Mouse (Mus musculus): ENCODE results near the gene Rcc1l. TPM values are rescaled to one million over a fixed set of nuclear protein-coding genes. Genes with fewer than 3 reads are reported as not detected.

The Rcc1l gene
- polyA plus RNA-seq, 1 experiment from 2014 or later, result 20.3 TPM

GRCm38 (mm10) chr5:134169231-134169630 is 7.3 kb downstream of the Rcc1l start:
- Histone ChIP-seq H3K4me2 (no peak overlapping the region), H3K27ac (replicated peaks) (no peak overlapping the region), H3K36me3 (peaks cover 20% of the 10 kb centered on the region), H3K9ac (replicated peaks) (no peak overlapping the region), H3K27me3 (replicated peaks) (no peaks in the 10 kb centered on the region), H3K4me1 (0 out of 2 replicates have a peak, but pooled peaks cover 3% of the 10 kb centered on the region), H3K4me3 (replicated peaks) (no peak overlapping the region), H3K9me3 (replicated peaks) (no peaks in the 10 kb centered on the region)
- 94% methylated on average over 10 of the region's 10 CpGs for WGBS
- ATAC-seq (ENCODE audit: low FRiP score), result no peak

DNA sequence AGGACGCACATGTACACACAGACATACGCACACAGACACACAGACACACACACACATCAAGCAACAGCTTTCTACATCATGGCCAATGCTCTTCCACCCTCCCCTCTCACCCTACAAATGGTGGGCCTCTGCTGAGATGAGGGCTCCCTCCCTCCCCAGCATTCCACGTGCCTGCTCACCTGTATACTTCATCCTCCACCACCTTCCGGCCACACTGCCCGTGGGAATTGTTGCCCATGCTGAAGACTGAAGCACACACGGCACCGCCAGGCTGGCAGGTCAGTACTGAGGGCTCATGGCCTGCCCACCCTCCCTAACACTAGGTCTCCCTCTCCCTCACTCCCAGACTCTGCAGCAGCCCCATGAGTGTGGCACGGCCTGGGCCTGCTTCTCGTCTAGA is 8.5 kb downstream of the Rcc1l start:
- H3K4me2 ChIP-seq, result no peak overlapping the region
- 0 out of 2 replicates have a peak, but pooled peaks cover 3% of the 10 kb centered on the region for H3K4me1 ChIP-seq
- ATAC-seq (ENCODE audit: low FRiP score), result no peak
- no peaks in the 10 kb centered on the region for H3K9me3 ChIP-seq (replicated peaks)
- H3K9ac ChIP-seq (replicated peaks), result no peak overlapping the region
- H3K36me3 ChIP-seq, result peaks cover 28% of the 10 kb centered on the region
- H3K27me3 ChIP-seq (replicated peaks), result no peaks in the 10 kb centered on the region
- H3K4me3 ChIP-seq (replicated peaks), result no peak overlapping the region
- WGBS, result 91% methylated on average over 9 of the region's 9 CpGs
- H3K27ac ChIP-seq (replicated peaks), result no peak overlapping the region

- 95% methylated on average over 7 of the region's 7 CpGs for whole genome bisulfite sequencing
- no peak overlapping the region for H3K27ac ChIP-seq (replicated peaks)
- no peak overlapping the region for H3K4me2 ChIP-seq
- ATAC-seq (ENCODE audit: low FRiP score), result no peak
- peaks cover 37% of the 10 kb centered on the region for H3K36me3 ChIP-seq
- 0 out of 2 replicates have a peak, but pooled peaks cover 3% of the 10 kb centered on the region for H3K4me1 ChIP-seq
- no peak overlapping the region for H3K9ac ChIP-seq (replicated peaks)
- no peaks in the 10 kb centered on the region for H3K27me3 ChIP-seq (replicated peaks)
- no peaks in the 10 kb centered on the region for H3K9me3 ChIP-seq (replicated peaks)
- no peak overlapping the region for H3K4me3 ChIP-seq (replicated peaks)
These were observed 9.9 kb downstream of the Rcc1l start for GRCm38 (mm10) chr5:134166642-134167041.

DNA sequence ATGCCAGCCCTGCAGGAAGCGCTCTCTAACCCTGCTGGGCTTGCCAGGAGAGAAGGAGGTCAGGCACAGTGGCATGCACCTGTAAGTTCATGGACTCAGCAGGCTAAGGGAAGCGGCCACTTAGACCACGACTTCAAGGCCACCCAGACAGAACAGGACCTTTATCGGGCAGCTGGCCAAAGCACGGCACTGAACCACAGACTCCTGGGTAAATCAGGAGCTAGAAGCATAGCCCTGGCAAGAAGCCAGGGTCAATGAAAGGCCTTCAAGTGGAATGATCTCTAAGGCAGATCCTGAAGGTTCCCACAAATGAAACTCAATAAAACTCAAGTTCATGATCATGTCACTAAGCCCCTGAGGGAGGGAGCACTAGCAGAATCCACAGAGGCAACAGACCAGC is 11.9 kb downstream of the Rcc1l start:
- H3K4me3 ChIP-seq (replicated peaks), result no peak overlapping the region
- H3K4me1 ChIP-seq, result 0 out of 2 replicates have a peak, but pooled peaks cover 3% of the 10 kb centered on the region
- peaks cover 37% of the 10 kb centered on the region for H3K36me3 ChIP-seq
- no peak for ATAC-seq (ENCODE audit: low FRiP score)
- H3K27ac ChIP-seq (replicated peaks), result 0 out of 2 replicates have a peak overlapping the region, but pooled peaks have one; percentile 18
- no peak overlapping the region for H3K9ac ChIP-seq (replicated peaks)
- WGBS, result 61% methylated on average over 5 of the region's 5 CpGs
- H3K27me3 ChIP-seq (replicated peaks), result no peaks in the 10 kb centered on the region
- H3K4me2 ChIP-seq, result no peak overlapping the region
- H3K9me3 ChIP-seq (replicated peaks), result no peaks in the 10 kb centered on the region

DNA sequence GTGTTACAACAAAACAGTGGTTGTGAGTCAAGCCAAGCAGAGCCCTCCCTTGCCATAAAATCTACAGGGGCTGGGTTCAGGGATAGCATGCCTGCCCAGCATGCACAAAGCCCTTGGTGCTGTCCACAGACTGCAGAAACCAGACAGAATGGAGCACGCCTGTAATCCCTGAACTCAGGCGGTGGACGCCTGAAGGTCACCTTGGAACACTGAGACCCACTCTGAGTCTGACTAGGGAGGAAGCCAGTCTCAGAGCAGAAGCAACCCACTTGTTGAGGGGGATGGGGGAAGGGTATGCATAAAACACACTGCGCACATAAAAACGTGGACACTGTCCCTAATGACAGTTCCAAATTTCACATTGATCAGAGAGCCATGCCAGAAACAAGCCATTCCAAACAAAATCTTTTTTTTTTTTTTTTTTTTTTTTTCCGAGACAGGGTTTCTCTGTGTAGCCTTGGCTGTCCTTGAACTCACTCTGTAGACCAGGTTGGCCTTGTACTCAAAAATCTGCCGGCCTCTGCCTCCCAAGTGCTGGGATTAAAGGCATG is 20.6 kb downstream of the Rcc1l start:
- no peaks in the 10 kb centered on the region for H3K9me3 ChIP-seq (replicated peaks)
- ATAC-seq (ENCODE audit: low FRiP score), result no peak
- no peak overlapping the region for H3K4me2 ChIP-seq
- 92% methylated on average over 7 of the region's 7 CpGs for WGBS
- H3K4me3 ChIP-seq (replicated peaks), result no peak overlapping the region
- H3K4me1 ChIP-seq, result no peaks in the 10 kb centered on the region
- no peaks in the 10 kb centered on the region for H3K27me3 ChIP-seq (replicated peaks)
- H3K9ac ChIP-seq (replicated peaks), result no peak overlapping the region
- H3K27ac ChIP-seq (replicated peaks), result no peak overlapping the region
- peaks cover 52% of the 10 kb centered on the region for H3K36me3 ChIP-seq

DNA sequence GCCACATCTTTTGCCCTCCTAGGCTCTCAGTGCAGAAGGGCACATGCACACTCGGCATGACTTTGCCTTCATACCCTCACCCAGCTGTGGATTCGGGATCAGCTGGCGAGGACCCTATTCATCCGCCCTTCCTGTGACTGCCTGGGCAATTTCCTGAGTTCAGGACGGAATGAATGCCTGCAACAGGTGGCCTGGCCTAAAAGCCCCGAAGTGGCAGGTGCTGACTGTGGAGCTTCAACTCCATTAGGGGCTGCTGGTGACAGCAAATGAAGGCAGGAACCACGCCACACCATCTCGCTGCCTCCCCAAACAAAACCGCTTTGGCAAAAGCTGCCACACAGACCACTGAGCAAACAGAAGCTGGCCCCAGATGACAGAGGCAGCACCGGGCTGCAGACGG is 24.7 kb downstream of the Rcc1l start:
- ATAC-seq (ENCODE audit: low FRiP score), result no peak
- 89% methylated on average over 11 of the region's 11 CpGs for WGBS
- no peaks in the 10 kb centered on the region for H3K27me3 ChIP-seq (replicated peaks)
- no peaks in the 10 kb centered on the region for H3K9me3 ChIP-seq (replicated peaks)
- no peak overlapping the region for H3K27ac ChIP-seq (replicated peaks)
- H3K4me1 ChIP-seq, result no peaks in the 10 kb centered on the region
- H3K9ac ChIP-seq (replicated peaks), result no peak overlapping the region
- peaks cover 57% of the 10 kb centered on the region for H3K36me3 ChIP-seq
- no peak overlapping the region for H3K4me2 ChIP-seq
- no peak overlapping the region for H3K4me3 ChIP-seq (replicated peaks)

DNA sequence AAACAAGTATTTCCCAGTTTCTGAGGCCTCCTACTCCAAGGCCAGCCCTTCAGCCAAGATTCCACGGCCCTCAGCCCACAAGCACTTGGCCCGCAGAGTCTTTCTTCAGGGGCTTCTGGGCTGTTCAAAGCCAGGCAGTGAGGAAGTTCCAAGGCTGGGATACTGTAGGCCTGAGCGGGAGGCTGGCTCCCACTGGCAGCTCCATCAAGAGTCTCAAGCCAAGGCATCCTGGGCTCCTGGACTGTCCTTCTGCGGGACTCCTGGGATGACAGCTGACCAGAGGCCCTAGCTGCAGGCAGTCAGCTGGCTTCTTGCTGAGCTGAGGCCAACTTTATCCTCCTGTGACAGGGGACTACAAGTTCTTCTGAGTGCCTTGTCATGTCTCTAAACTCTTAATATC is 28.4 kb downstream of the Rcc1l start:
- H3K27me3 ChIP-seq (replicated peaks), result no peaks in the 10 kb centered on the region
- no peak overlapping the region for H3K4me2 ChIP-seq
- H3K4me1 ChIP-seq, result no peaks in the 10 kb centered on the region
- 94% methylated on average over 4 of the region's 4 CpGs for WGBS
- H3K4me3 ChIP-seq (replicated peaks), result no peak overlapping the region
- no peak overlapping the region for H3K9ac ChIP-seq (replicated peaks)
- no peak overlapping the region for H3K27ac ChIP-seq (replicated peaks)
- peaks cover 54% of the 10 kb centered on the region for H3K36me3 ChIP-seq
- H3K9me3 ChIP-seq (replicated peaks), result no peaks in the 10 kb centered on the region
- no peak for ATAC-seq (ENCODE audit: low FRiP score)

DNA sequence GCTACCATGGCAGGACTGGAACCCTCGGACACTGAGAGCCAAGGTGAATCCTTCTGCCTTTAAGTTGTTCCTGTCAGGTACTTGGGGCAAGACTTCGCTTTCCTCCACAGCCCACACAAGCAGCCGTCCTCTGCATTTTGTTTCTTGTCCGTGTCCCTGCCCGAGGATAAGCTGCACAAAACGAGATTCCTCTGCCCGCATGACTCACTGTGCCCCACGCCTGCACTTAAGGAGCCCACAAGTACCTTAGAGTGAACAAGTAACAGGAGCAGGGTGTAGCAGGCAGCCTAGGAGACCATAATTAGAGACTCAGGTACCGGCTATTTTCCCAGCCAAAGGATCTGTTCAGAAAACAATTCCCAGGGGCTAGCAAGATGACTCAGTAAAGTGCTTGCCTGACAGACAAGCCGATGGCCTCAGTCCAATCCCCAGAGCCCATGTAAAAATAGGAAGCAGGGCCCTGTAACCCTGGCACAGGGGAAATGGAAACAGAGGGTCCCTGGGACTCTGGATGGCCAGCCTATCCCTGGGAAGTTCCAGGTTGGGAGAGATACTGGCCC is 29.3 kb downstream of the Rcc1l start:
- Histone ChIP-seq H3K4me1 (no peaks in the 10 kb centered on the region), H3K4me2 (no peak overlapping the region), H3K27ac (replicated peaks) (no peak overlapping the region), H3K9me3 (replicated peaks) (no peaks in the 10 kb centered on the region), H3K9ac (replicated peaks) (no peak overlapping the region), H3K36me3 (peaks cover 60% of the 10 kb centered on the region), H3K27me3 (replicated peaks) (no peaks in the 10 kb centered on the region), H3K4me3 (replicated peaks) (no peak overlapping the region)
- 91% methylated on average over 10 of the region's 10 CpGs for WGBS
- ATAC-seq (ENCODE audit: low FRiP score), result no peak

DNA sequence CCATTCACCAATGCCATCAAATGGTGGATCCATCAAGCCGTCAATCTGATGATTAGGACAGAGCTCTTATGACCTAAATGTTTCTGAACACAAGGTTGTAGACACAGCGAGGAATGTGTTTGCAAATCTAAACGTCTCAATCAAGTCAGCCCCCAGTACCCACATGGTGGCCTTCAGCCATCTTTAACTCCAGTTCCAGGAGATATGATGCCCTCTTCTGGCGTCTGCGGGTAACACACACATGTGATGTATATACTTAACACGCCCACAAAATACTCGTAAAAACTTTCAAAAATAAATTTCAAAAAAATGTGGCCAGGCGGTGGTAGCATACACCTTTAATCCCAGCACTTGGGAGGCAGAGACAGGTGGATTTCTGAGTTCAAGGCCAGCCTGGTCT is 31.6 kb downstream of the Rcc1l start:
- Histone ChIP-seq H3K4me1 (no peaks in the 10 kb centered on the region), H3K9ac (replicated peaks) (no peak overlapping the region), H3K4me2 (no peak overlapping the region), H3K36me3 (peaks cover 59% of the 10 kb centered on the region), H3K27me3 (replicated peaks) (no peaks in the 10 kb centered on the region), H3K4me3 (replicated peaks) (no peak overlapping the region), H3K9me3 (replicated peaks) (no peaks in the 10 kb centered on the region), H3K27ac (replicated peaks) (no peak overlapping the region)
- WGBS, result 96% methylated on average over 8 of the region's 8 CpGs
- no peak for ATAC-seq (ENCODE audit: low FRiP score)

- H3K27me3 ChIP-seq (replicated peaks), result no peaks in the 10 kb centered on the region
- no peak overlapping the region for H3K9ac ChIP-seq (replicated peaks)
- peaks cover 61% of the 10 kb centered on the region for H3K36me3 ChIP-seq
- no peak overlapping the region for H3K4me3 ChIP-seq (replicated peaks)
- WGBS, result 84% methylated on average over 11 of the region's 11 CpGs
- no peak overlapping the region for H3K4me2 ChIP-seq
- no peak overlapping the region for H3K27ac ChIP-seq (replicated peaks)
- H3K9me3 ChIP-seq (replicated peaks), result no peaks in the 10 kb centered on the region
- H3K4me1 ChIP-seq, result no peaks in the 10 kb centered on the region
- no peak for ATAC-seq (ENCODE audit: low FRiP score)
These were observed 34.2 kb downstream of the Rcc1l start for GRCm38 (mm10) chr5:134142381-134142780.

GRCm38 (mm10) chr5:134141236-134141635 is 35.3 kb downstream of the Rcc1l start:
- no peaks in the 10 kb centered on the region for H3K4me1 ChIP-seq
- no peak overlapping the region for H3K9ac ChIP-seq (replicated peaks)
- ATAC-seq (ENCODE audit: low FRiP score), result no peak
- no peaks in the 10 kb centered on the region for H3K27me3 ChIP-seq (replicated peaks)
- H3K4me2 ChIP-seq, result no peak overlapping the region
- H3K27ac ChIP-seq (replicated peaks), result no peak overlapping the region
- H3K36me3 ChIP-seq, result peaks cover 73% of the 10 kb centered on the region
- 73% methylated on average over 7 of the region's 7 CpGs for WGBS
- H3K9me3 ChIP-seq (replicated peaks), result no peaks in the 10 kb centered on the region
- H3K4me3 ChIP-seq (replicated peaks), result no peak overlapping the region

DNA sequence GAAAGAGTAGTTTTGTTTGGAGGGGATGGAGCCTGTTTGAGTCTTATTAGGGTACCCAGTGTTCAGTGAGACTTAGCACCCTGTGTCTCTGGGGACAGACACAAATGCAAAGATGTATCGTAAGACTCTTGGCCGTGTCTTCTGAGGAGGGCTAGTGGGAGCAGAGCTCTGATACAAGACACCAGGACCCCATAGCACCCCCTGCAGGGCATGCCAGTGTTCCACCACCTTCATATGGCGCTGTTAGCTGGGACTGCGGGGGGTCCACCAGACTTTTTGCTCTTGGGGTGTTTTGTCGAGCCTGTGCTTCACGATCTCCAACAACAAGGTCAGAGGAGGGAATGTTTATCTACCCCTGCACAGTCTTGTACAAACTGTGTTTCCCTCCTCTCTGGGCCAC is 37.1 kb downstream of the Rcc1l start:
- H3K4me1 ChIP-seq, result no peaks in the 10 kb centered on the region
- WGBS, result 93% methylated on average over 6 of the region's 6 CpGs
- no peaks in the 10 kb centered on the region for H3K27me3 ChIP-seq (replicated peaks)
- no peak overlapping the region for H3K9ac ChIP-seq (replicated peaks)
- no peak overlapping the region for H3K4me3 ChIP-seq (replicated peaks)
- H3K27ac ChIP-seq (replicated peaks), result no peak overlapping the region
- peaks cover 80% of the 10 kb centered on the region for H3K36me3 ChIP-seq
- ATAC-seq (ENCODE audit: low FRiP score), result no peak
- no peaks in the 10 kb centered on the region for H3K9me3 ChIP-seq (replicated peaks)
- H3K4me2 ChIP-seq, result no peak overlapping the region

Measured in neural tube, embryonic 15.5 days (tissue).